Mouse (Mus musculus) testis, postnatal 14 days (tissue): ENCODE data around the gene Dis3l2.

Experiments used
- DNase-seq: peaks from one replicate; pipeline ENCODE4 v3.0.0; 2021; ENCODE audit warnings: low spot score

Gene Dis3l2

DNA sequence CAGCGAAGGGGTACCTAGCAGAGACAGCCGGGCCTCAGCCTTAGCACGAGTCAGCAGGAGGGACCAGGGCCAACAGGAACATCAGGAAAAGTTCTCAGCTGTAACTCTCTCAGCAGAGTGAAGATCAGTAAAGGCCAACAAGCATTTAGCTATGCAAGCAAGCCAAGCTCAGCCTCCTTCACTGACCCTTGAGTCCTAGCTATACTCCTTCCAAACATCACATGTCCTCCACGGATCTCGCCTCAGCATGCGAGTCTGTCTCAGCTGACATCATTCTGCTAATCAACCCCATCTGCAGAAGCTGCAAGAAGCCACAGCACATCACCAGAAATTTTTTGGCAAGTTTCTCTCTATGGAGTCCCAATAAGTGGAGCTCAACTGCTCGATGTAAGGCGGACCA is 370.2 kb downstream of the Dis3l2 start:
- DNase-seq = no peak

GRCm38 (mm10) chr1:87086196-87086595 is 382.6 kb downstream of the Dis3l2 start:
- DNase-seq = no peak

DNA sequence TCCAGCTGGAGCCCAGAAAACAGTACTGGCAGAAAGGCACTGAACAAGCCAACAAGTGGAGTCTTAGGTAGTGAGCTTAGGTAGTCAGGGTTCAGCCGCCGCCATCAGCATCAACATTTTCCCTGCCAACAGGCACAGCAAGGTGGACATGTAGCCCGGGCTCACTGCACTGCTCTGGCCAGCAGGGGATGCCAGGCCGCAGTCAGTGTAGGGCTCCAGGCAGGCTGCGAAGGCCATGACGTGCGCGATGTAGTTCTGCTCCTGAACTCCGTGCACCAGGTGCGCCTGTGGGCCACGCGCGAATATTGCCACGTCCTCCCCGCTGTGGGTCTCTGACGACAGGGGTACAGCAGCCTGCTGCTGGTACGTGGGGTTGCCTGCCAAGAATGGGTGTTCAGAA is 383.4 kb downstream of the Dis3l2 start:
- DNase-seq = peak; percentile 36

DNA sequence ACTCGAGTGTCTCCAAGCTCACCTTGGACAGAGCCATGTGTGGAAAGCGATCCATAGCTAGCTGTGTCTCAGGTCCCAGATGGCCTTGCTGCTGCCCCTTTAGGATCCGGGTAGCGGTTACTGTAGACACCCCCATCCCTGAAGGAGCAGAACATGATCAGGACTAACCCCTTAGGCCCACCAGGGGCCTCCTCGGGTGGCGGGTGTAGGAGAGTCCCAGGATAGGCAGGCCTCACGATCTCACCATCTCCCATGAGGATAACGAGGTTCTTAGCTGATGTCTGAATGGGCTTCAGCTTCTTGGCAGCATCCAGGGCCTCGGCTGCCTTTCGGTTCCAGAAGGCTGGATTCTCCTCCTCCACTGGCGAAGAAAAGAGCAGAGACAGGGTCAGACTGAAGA is 385.6 kb downstream of the Dis3l2 start:
- no peak for DNase-seq

- no peak for DNase-seq
Observed at GRCm38 (mm10) chr1:87089828-87090227, 386.2 kb downstream of the Dis3l2 start, which contains the start of gene Alppl2. Gene Alppl2, minus strand, starts transcription at chr1:87089928.

GRCm38 (mm10) chr1:87095642-87096041 is 392.0 kb downstream of the Dis3l2 start:
- no peak for DNase-seq

DNA sequence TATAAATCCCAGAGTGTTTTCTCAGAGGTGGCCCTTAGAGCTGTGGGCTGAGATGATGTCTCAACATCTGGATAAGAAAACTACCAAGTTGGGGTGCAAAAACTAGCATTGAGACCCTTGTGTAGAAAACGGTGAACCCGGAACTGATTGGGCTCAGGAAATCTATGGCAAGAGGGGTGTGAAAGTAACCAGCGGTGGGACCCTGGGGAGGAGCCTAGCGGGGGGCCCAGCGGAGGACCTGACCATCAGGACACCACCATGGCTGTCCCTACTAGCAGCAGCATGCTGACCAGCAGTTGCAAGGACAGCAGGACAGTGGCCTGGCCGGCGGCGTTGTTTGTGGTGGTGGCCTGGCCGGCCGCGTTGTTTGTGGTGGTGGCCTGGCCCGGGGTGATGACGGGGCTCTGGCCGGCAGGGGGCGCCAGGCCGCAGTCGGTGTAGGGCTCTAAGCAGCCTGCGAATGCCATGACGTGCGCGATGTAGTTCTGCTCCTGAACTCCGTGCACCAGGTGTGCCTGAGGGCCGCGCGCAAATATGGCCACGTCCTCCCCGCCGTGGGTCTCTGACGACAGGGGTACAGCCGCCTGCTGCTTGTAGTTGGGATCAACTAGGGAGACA is 394.9 kb downstream of the Dis3l2 start:
- peak; percentile 78 for DNase-seq
